Mouse (Mus musculus) embryonic fibroblast, embryonic 13.5 days (primary cell): Measurements from ENCODE around the gene Castor2.

ENCODE experiments used
- CTCF ChIP-seq: IDR thresholded peaks from 2 replicates; pipeline ENCODE4 v1.5.1; 2011; ENCODE audit warnings: mild to moderate bottlenecking, control low read depth, low read length, moderate library complexity, borderline replicate concordance; ENCODE audit not compliant: insufficient read depth
- POLR2A ChIP-seq: IDR thresholded peaks from 2 replicates; pipeline ENCODE4 v1.6.1; 2011; ENCODE audit warnings: low read depth, mild to moderate bottlenecking, control low read depth, low read length, moderate library complexity

DNA sequence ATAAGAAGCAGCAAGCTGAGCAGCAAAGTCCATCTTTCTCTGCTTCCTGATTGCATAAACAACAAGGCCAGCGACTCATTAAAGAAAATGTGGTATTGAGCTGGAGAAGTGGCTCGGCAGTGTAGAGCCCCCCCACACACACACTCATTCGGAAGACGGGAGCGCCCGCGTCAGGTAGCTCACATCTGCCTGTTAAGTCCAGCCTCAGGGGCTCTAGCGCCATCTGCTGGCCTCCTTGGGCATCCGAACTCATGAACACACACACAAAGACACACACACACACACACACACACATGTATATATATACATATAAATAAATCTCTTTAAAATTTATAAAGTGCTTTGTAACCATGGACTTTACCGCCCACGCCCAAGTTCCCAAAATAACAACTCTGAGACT lies 23.3 kb upstream of the Castor2 start:
- TF ChIP-seq CTCF (no peak), POLR2A (no peak)
